31 mouse cellular contexts compared by ENCODE assay signal in the genomic region with DNA sequence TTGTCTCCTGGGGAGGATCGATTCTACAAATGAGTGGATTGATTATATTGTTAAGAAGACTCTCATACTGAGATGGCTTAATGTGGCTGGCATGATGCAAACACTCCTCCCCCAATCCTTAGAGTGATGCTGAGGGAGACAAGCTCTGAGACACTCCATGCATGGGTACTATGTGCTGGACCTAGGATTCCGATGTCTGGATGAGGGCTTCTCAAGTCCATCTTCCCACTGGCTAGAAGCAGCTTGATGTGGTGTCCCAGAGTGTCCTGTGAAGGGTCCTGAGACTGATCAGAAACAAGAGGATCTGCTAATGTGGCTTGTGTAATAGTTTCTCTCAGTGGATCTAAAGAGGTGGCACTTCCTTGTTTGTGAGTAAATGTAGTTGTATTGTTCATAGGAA. TPM values are rescaled to one million over a fixed set of nuclear protein-coding genes. Genes with fewer than 3 reads are reported as not detected.
"Had no signal": no experiment of that assay in that cellular context is flagged by ENCODE, and none has a peak within 500 bp of the region (broad histone marks: within the 10 kb centered on the region; RNA-seq: fewer than 3 reads in every experiment).

No protein-coding gene starts in this region.

- ATAC-seq: liver, postnatal 0 days; midbrain, embryonic 13.5 days; midbrain, embryonic 16.5 days had no signal

- H3K27ac ChIP-seq: kidney, embryonic 15.5 days; left cerebral cortex, adult 2 months; limb, embryonic 12.5 days; limb, embryonic 15.5 days; liver, embryonic 14.5 days; lung, embryonic 15.5 days; midbrain, embryonic 10.5 days; midbrain, embryonic 13.5 days; neural tube, embryonic 13.5 days; stomach, postnatal 0 days had no signal

- H3K4me2 ChIP-seq: kidney, embryonic 15.5 days; limb, embryonic 12.5 days; limb, embryonic 15.5 days; liver, embryonic 11.5 days; lung, embryonic 15.5 days; midbrain, embryonic 13.5 days; neural tube, embryonic 13.5 days had no signal

- DNase-seq: kidney, adult 11 months; kidney, adult 8-10 months; kidney, postnatal 10 days; kidney, postnatal 36 days; layer of hippocampus, postnatal 36 days; left cerebral cortex, postnatal 4 days; liver, postnatal 0 days; lung, postnatal 10 days; lung, postnatal 36 days; retina, postnatal 1 day; right cerebral cortex, postnatal 25 days; spleen, adult 18-20 months had no signal

- H3K9me3 ChIP-seq: kidney, embryonic 15.5 days; limb, embryonic 12.5 days; limb, embryonic 15.5 days; lung, embryonic 15.5 days; megakaryocyte, embryonic 14.5 days; midbrain, embryonic 10.5 days; midbrain, embryonic 13.5 days; neural tube, embryonic 13.5 days had no signal

- H3K4me3 ChIP-seq: kidney, embryonic 15.5 days; left cerebral cortex, adult 2 months; limb, embryonic 12.5 days; limb, embryonic 15.5 days; lung, embryonic 15.5 days; megakaryocyte, embryonic 14.5 days; midbrain, embryonic 10.5 days; midbrain, embryonic 13.5 days; myocyte; neural tube, embryonic 13.5 days had no signal

- H3K9ac ChIP-seq: kidney, embryonic 15.5 days; limb, embryonic 12.5 days; limb, embryonic 15.5 days; liver, embryonic 14.5 days; liver, postnatal 0 days; lung, embryonic 15.5 days; midbrain, embryonic 13.5 days; neural tube, embryonic 13.5 days had no signal

- H3K4me1 ChIP-seq: kidney, embryonic 15.5 days; lung, embryonic 15.5 days; midbrain, embryonic 13.5 days; neural tube, embryonic 13.5 days had no signal

- H3K27me3 ChIP-seq: limb, embryonic 15.5 days; lung, embryonic 15.5 days; neural tube, embryonic 13.5 days had no signal

- H3K36me3 ChIP-seq: kidney, embryonic 15.5 days; limb, embryonic 12.5 days; limb, embryonic 15.5 days; lung, embryonic 15.5 days; midbrain, embryonic 10.5 days; midbrain, embryonic 13.5 days; neural tube, embryonic 13.5 days had no signal

RNA-seq across cellular contexts. Expression of a gene that starts 0.5 kb away (rescaled TPM):
- total RNA-seq: layer of hippocampus, adult 8-10 months; layer of hippocampus, postnatal 10 days; layer of hippocampus, postnatal 36 days; left cerebral cortex, adult 2 months; left cerebral cortex, postnatal 10 days; left cerebral cortex, postnatal 4 days had no signal
- polyA plus RNA-seq: kidney, embryonic 15.5 days; limb, embryonic 12.5 days; liver, embryonic 11.5 days; midbrain, embryonic 10.5 days; midbrain, embryonic 13.5 days; midbrain, embryonic 16.5 days; myocyte; neural tube, embryonic 13.5 days; stomach, embryonic 14.5 days had no signal

RNA-seq across cellular contexts. Expression of a gene that starts 0.9 kb away (rescaled TPM):
- total RNA-seq: layer of hippocampus, postnatal 10 days; layer of hippocampus, postnatal 36 days; left cerebral cortex, adult 2 months; left cerebral cortex, postnatal 10 days; left cerebral cortex, postnatal 4 days had no signal
- polyA plus RNA-seq: kidney, embryonic 15.5 days; midbrain, embryonic 10.5 days; midbrain, embryonic 13.5 days; midbrain, embryonic 16.5 days; neural tube, embryonic 13.5 days had no signal

RNA-seq across cellular contexts. Expression of a gene that starts 28.3 kb away (rescaled TPM):
- total RNA-seq: layer of hippocampus, postnatal 10 days; layer of hippocampus, postnatal 36 days; left cerebral cortex, adult 2 months; left cerebral cortex, postnatal 10 days; left cerebral cortex, postnatal 4 days had no signal
- polyA plus RNA-seq: kidney, embryonic 15.5 days; liver, embryonic 11.5 days; liver, embryonic 14.5 days; liver, postnatal 0 days; midbrain, embryonic 10.5 days; midbrain, embryonic 13.5 days; midbrain, embryonic 16.5 days; myocyte; stomach, embryonic 14.5 days; stomach, postnatal 0 days had no signal

RNA-seq across cellular contexts. Expression of a gene that starts 58.5 kb away (rescaled TPM):
- total RNA-seq: monocyte, adult 5-6 weeks had no signal
- polyA plus RNA-seq: myocyte had no signal
